Mouse (Mus musculus) midbrain, embryonic 14.5 days (tissue): ENCODE measurements around the gene Srprb. TPM values are rescaled to one million over a fixed set of nuclear protein-coding genes. Genes with fewer than 3 reads are reported as not detected.

Experiments used
- ATAC-seq: fragments of 200-750 bp; cut with Nextera tagmentation; 2 replicates; pipeline ENCODE4 v1.8.0; 2017; ENCODE audit warnings: moderate number of reproducible peaks, moderate library complexity; ENCODE audit not compliant: low FRiP score, low TSS enrichment
- DNase-seq: peaks from one replicate; pipeline ENCODE4 v3.0.0-alpha.2; 2015
- H3K27ac ChIP-seq: fragments of 300-500 bp; sonication (generic); replicated peaks from 2 replicates; pipeline ENCODE4 v1.5.1; 2014; ENCODE audit warnings: mild to moderate bottlenecking, low read depth, low read length, moderate library complexity
- H3K27me3 ChIP-seq: fragments of 300-500 bp; sonication (generic); 2 replicates; pipeline ENCODE4 v1.6.1; 2014; ENCODE audit warnings: low read length, control low read depth, mixed read lengths; ENCODE audit not compliant: control insufficient read depth, insufficient read depth
- H3K36me3 ChIP-seq: fragments of 300-500 bp; sonication (generic); 2 replicates; pipeline ENCODE4 v1.6.1; 2014; ENCODE audit warnings: low read length, control low read depth; ENCODE audit not compliant: control insufficient read depth, insufficient read depth
- H3K4me1 ChIP-seq: fragments of 300-500 bp; sonication (generic); 2 replicates; pipeline ENCODE4 v1.6.1; 2014; ENCODE audit warnings: mild to moderate bottlenecking, antibody characterized with exemption, low read length, control low read depth; ENCODE audit not compliant: control insufficient read depth, insufficient read depth
- H3K4me2 ChIP-seq: fragments of 300-500 bp; sonication (generic); 2 replicates; pipeline ENCODE4 v1.6.1; 2014; ENCODE audit warnings: mild to moderate bottlenecking, low read length, moderate library complexity
- H3K4me3 ChIP-seq: fragments of 300-500 bp; sonication (generic); replicated peaks from 2 replicates; pipeline ENCODE4 v1.5.1; 2014; ENCODE audit warnings: low read depth, low read length
- H3K9ac ChIP-seq: fragments of 300-500 bp; sonication (generic); replicated peaks from 2 replicates; pipeline ENCODE4 v1.6.1; 2014; ENCODE audit warnings: mild to moderate bottlenecking, low read length, moderate library complexity
- H3K9me3 ChIP-seq: fragments of 300-500 bp; sonication (generic); 2 replicates; pipeline ENCODE4 v1.6.1; 2016; ENCODE audit warnings: low read length, control low read depth, mixed read lengths; ENCODE audit not compliant: control insufficient read depth
- WGBS: fragments of 180-500 bp; shearing (Covaris S2); extraction: QIAGEN DNeasy Blood & Tissue Kit; methylation state at CpG from one replicate; pipeline ENCODE4 v1.1.7; 2014; 5-methylcytosine and 5-hydroxymethylcytosine counted together
- polyA plus RNA-seq: library from polyadenylated mRNA; unstranded; fragments of >200 nt; fragmentation: Nextera tagmentation; extraction: Ambion mirVana; gene quantifications from 2 replicates; pipeline ENCODE4 v1.2.1, GENCODE M21; 2014

The Srprb gene
- polyA plus RNA-seq, 1 experiment from 2014 or later, result 55.4 TPM

GRCm38 (mm10) chr9:103232232-103233005 is 30.5 kb upstream of the Srprb start:
- WGBS, result 88% methylated on average over 7 of the region's 7 CpGs

GRCm38 (mm10) chr9:103230151-103230951 is 28.4 kb upstream of the Srprb start, which contains the start of the genes Gm20425 and Trf:
Gene Gm20425, minus strand, starts transcription at chr9:103230307.
Gene Trf, minus strand, starts transcription at chr9:103230444.
- DNase-seq (peak; percentile 45), ATAC-seq (no peak)
- Histone ChIP-seq H3K4me2 (peak within 1 kb of the TSS; percentile 29), H3K27me3 (no peaks in the 10 kb centered on the region), H3K4me3 (no peak within 1 kb of the TSS), H3K36me3 (no peaks in the 10 kb centered on the region), H3K4me1 (no peaks in the 10 kb centered on the region), H3K9me3 (no peaks in the 10 kb centered on the region), H3K27ac (peak within 1 kb of the TSS; percentile 49; the same call in 1 of the 2 replicates), H3K9ac (0 out of 2 replicates have a peak within 1 kb of the TSS, but pooled peaks have one; percentile 9)
- WGBS, result 59% methylated on average over 29 of the region's 29 CpGs

More at GRCm38 (mm10) chr9:103232232-103233005, 30.5 kb upstream of the Srprb start:
- Histone ChIP-seq H3K9me3 (no peaks in the 10 kb centered on the region), H3K4me2 (no peak overlapping the region), H3K4me1 (no peaks in the 10 kb centered on the region), H3K9ac (no peak overlapping the region), H3K27ac (no peak overlapping the region), H3K36me3 (no peaks in the 10 kb centered on the region), H3K4me3 (no peak overlapping the region), H3K27me3 (no peaks in the 10 kb centered on the region)
- no peak for ATAC-seq
- DNase-seq, result no peak

GRCm38 (mm10) chr9:103229037-103229867 is 27.3 kb upstream of the Srprb start:
- Histone ChIP-seq H3K27ac (no peak overlapping the region), H3K4me3 (no peak overlapping the region), H3K27me3 (no peaks in the 10 kb centered on the region), H3K36me3 (no peaks in the 10 kb centered on the region), H3K4me1 (no peaks in the 10 kb centered on the region), H3K9ac (no peak overlapping the region), H3K9me3 (no peaks in the 10 kb centered on the region), H3K4me2 (0 out of 2 replicates have a peak overlapping the region, but pooled peaks have one; percentile 29)
- ATAC-seq (no peak), DNase-seq (no peak)
- 91% methylated on average over 15 of the region's 15 CpGs for WGBS

DNA sequence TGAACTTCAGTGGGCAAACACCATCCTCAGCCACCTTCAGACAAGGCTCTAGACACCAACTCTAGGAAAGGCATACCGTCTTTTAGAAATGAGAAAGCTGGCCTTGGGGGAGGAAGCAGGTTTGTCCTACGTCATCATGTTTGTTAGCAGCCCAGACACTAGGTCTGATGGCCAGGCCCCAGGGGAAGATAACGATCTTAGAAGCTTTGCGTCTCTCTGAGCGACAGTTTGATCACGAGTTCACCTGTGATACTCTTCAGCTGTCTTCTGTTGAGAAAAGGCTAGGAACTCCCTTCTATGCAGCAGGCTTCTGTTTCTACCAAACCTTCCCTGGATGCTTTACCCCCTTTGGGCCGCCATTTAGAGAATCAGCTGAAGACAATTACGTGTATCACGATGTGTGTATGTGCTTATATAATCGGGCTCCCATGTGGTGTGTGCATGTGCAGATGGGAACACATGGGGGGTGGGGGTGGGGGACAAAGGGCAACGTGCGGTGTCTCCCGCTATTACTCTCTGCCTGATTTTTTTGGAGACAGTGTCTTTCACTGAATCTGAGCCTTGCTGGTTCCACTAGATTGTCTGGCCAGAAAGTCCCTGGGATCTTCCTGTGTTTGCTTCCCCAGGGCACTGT is 26.6 kb upstream of the Srprb start:
- H3K36me3 ChIP-seq, result no peaks in the 10 kb centered on the region
- H3K9ac ChIP-seq, result no peak overlapping the region
- H3K4me3 ChIP-seq, result no peak overlapping the region
- 82% methylated on average over 13 of the region's 13 CpGs for WGBS
- no peaks in the 10 kb centered on the region for H3K27me3 ChIP-seq
- no peak overlapping the region for H3K4me2 ChIP-seq
- DNase-seq (no peak), ATAC-seq (no peak)
- no peak overlapping the region for H3K27ac ChIP-seq
- H3K4me1 ChIP-seq, result no peaks in the 10 kb centered on the region
- no peaks in the 10 kb centered on the region for H3K9me3 ChIP-seq

GRCm38 (mm10) chr9:103227760-103228159 is 25.8 kb upstream of the Srprb start:
- 95% methylated on average over 16 of the region's 16 CpGs for WGBS
- ATAC-seq, result no peak

GRCm38 (mm10) chr9:103226806-103227205 is 24.9 kb upstream of the Srprb start:
- 95% methylated on average over 15 of the region's 15 CpGs for WGBS
- no peak for DNase-seq
- ATAC-seq, result no peak
- Histone ChIP-seq H3K4me2 (no peak overlapping the region), H3K9ac (no peak overlapping the region), H3K36me3 (no peaks in the 10 kb centered on the region), H3K4me3 (no peak overlapping the region), H3K4me1 (no peaks in the 10 kb centered on the region), H3K9me3 (no peaks in the 10 kb centered on the region), H3K27ac (no peak overlapping the region), H3K27me3 (no peaks in the 10 kb centered on the region)

More at GRCm38 (mm10) chr9:103227760-103228159, 25.8 kb upstream of the Srprb start:
- Histone ChIP-seq H3K4me3 (no peak overlapping the region), H3K4me1 (no peaks in the 10 kb centered on the region), H3K27me3 (no peaks in the 10 kb centered on the region), H3K4me2 (no peak overlapping the region), H3K27ac (no peak overlapping the region), H3K9ac (no peak overlapping the region), H3K9me3 (no peaks in the 10 kb centered on the region), H3K36me3 (no peaks in the 10 kb centered on the region)
- no peak for DNase-seq

DNA sequence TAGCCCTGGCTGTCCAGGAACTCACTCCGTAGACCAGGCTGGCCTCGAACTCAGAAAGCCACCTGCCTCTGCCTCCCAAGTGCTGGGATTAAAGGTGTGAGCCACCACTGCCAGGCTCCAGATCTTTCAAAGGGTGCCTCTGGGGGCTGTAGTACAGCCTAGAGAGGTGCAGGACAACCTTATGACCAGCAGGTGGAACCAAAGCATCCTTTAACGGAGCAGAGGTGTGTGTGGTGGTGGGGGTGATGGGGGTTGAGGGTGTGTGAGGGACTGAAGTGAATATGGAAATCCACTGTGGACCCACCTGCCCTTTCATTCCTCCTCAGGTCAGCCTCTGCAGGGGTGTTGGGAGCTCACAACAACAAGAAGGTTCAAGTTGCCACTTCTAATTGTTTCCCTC is 23.5 kb upstream of the Srprb start:
- ATAC-seq, result no peak
- no peaks in the 10 kb centered on the region for H3K27me3 ChIP-seq
- DNase-seq, result no peak
- no peaks in the 10 kb centered on the region for H3K9me3 ChIP-seq
- no peaks in the 10 kb centered on the region for H3K4me1 ChIP-seq
- H3K27ac ChIP-seq, result no peak overlapping the region
- no peak overlapping the region for H3K4me3 ChIP-seq
- H3K9ac ChIP-seq, result no peak overlapping the region
- H3K36me3 ChIP-seq, result no peaks in the 10 kb centered on the region
- WGBS, result 62% methylated on average over 3 of the region's 3 CpGs
- no peak overlapping the region for H3K4me2 ChIP-seq

DNA sequence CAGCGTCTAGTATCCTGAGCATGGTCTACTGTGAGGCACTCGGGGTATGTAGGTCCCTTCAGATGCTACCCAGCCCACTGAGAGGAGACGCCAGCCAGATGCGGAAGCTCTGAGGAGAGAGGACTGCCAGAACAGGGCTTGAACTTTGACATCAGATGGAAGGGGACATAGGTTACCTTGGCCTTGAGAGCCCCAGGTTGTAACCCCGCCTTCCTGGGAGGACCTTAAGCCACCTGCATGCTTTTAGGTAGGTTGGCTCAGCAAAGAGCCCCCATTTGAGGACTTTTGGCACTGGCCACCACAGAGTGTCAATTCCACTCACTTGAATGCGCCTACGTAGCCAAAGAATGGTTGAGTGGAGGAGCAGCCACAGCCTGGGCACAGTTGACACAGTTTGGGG is 22.8 kb upstream of the Srprb start:
- no peak for ATAC-seq
- 96% methylated on average over 7 of the region's 7 CpGs for WGBS
- H3K36me3 ChIP-seq, result no peaks in the 10 kb centered on the region

More for the DNA sequence above, 22.8 kb upstream of the Srprb start:
- Histone ChIP-seq H3K27me3 (no peaks in the 10 kb centered on the region), H3K27ac (no peak overlapping the region), H3K9ac (no peak overlapping the region), H3K9me3 (no peaks in the 10 kb centered on the region), H3K4me1 (no peaks in the 10 kb centered on the region), H3K4me2 (no peak overlapping the region), H3K4me3 (no peak overlapping the region)
- DNase-seq, result no peak
